10 mouse cellular contexts compared by ENCODE assay signal in genomic region chr9:46350451-46350981, GRCm38 (mm10). TPM values are rescaled to one million over a fixed set of nuclear protein-coding genes. Genes with fewer than 3 reads are reported as not detected.
DNase-seq lines count a peak whose midpoint lies in the region; ATAC-seq lines count a peak whose summit lies in the region.
"Had no signal": no experiment of that assay in that cellular context is flagged by ENCODE, and none has a peak within 500 bp of the region (broad histone marks: within the 10 kb centered on the region; RNA-seq: fewer than 3 reads in every experiment).

No protein-coding gene starts in this region.

- peak; percentile 50 for DNase-seq in layer of hippocampus, adult 9-11 months
- no peak for DNase-seq in layer of hippocampus, adult 11-12 months (ENCODE audit: low spot score)
- peak; percentile 79 for DNase-seq in brain, adult 2 months (ENCODE audit: low read depth, low spot score)
- peak; percentile 68 for DNase-seq in forebrain, embryonic 14.5 days (ENCODE audit: low spot score)
- DNase-seq in midbrain, embryonic 10.5 days (ENCODE audit: low spot score), result no peak
- DNase-seq in urinary bladder, postnatal 36 days (ENCODE audit: low spot score in 2 of 2), result no peak
- DNase-seq: liver, embryonic 13.5 days had no signal

- peak overlapping the region; percentile 14; the same call in 1 of the 2 replicates for H3K27ac ChIP-seq in forebrain, embryonic 14.5 days (ENCODE audit: low read depth, low read length)
- 0 out of 2 replicates have a peak overlapping the region, but pooled peaks have one; percentile 6 for H3K27ac ChIP-seq in midbrain, embryonic 10.5 days (replicated peaks)
- H3K27ac ChIP-seq in liver, embryonic 12.5 days, result no peak overlapping the region
- H3K27ac ChIP-seq: kidney, postnatal 0 days; liver, embryonic 13.5 days; neural tube, embryonic 13.5 days had no signal

- 19% methylated on average over 9 of the region's 9 CpGs for WGBS in forebrain, embryonic 14.5 days
- 59% methylated on average over 9 of the region's 9 CpGs for WGBS in midbrain, embryonic 10.5 days
- WGBS in liver, embryonic 12.5 days (ENCODE audit: insufficient replicate concordance), result 26% methylated on average over 9 of the region's 9 CpGs

- no peak overlapping the region for H3K4me2 ChIP-seq in forebrain, embryonic 14.5 days (ENCODE audit: low read length)
- no peak overlapping the region for H3K4me2 ChIP-seq in liver, embryonic 12.5 days
- H3K4me2 ChIP-seq: liver, embryonic 13.5 days; neural tube, embryonic 13.5 days had no signal

- H3K27me3 ChIP-seq in forebrain, embryonic 14.5 days (replicated peaks; ENCODE audit: control insufficient read depth, insufficient read depth, low read length), result no peaks in the 10 kb centered on the region; the same call in 1 of the 2 replicates
- peaks cover 40% of the 10 kb centered on the region for H3K27me3 ChIP-seq in midbrain, embryonic 10.5 days (ENCODE audit: low read depth, poor library complexity, severe bottlenecking)
- peaks cover 44% of the 10 kb centered on the region for H3K27me3 ChIP-seq in liver, embryonic 12.5 days (replicated peaks)

- H3K4me1 ChIP-seq in forebrain, embryonic 14.5 days (ENCODE audit: control insufficient read depth, insufficient read depth, low read length), result peaks cover 8% of the 10 kb centered on the region; the same call in 1 of the 2 replicates
- H3K4me1 ChIP-seq in midbrain, embryonic 10.5 days, result peaks cover 45% of the 10 kb centered on the region
- no peaks in the 10 kb centered on the region for H3K4me1 ChIP-seq in liver, embryonic 12.5 days
- H3K4me1 ChIP-seq: liver, embryonic 13.5 days had no signal

- no peak overlapping the region for H3K4me3 ChIP-seq in forebrain, embryonic 14.5 days (ENCODE audit: low read depth, low read length)
- H3K4me3 ChIP-seq in midbrain, embryonic 10.5 days, result no peak overlapping the region
- no peak overlapping the region for H3K4me3 ChIP-seq in liver, embryonic 12.5 days
- H3K4me3 ChIP-seq: liver, embryonic 13.5 days; neural tube, embryonic 13.5 days had no signal

- H3K36me3 ChIP-seq in forebrain, embryonic 14.5 days (ENCODE audit: control insufficient read depth, insufficient read depth, low read length), result no peaks in the 10 kb centered on the region
- H3K36me3 ChIP-seq in midbrain, embryonic 10.5 days, result no peaks in the 10 kb centered on the region
- H3K36me3 ChIP-seq in liver, embryonic 12.5 days, result no peaks in the 10 kb centered on the region
- H3K36me3 ChIP-seq: liver, embryonic 13.5 days; neural tube, embryonic 13.5 days had no signal

- 0 out of 2 replicates have a peak overlapping the region, but pooled peaks have one; percentile 17 for H3K9ac ChIP-seq in forebrain, embryonic 14.5 days (ENCODE audit: low read length)
- no peak overlapping the region for H3K9ac ChIP-seq in liver, embryonic 12.5 days
- H3K9ac ChIP-seq: liver, embryonic 13.5 days; neural tube, embryonic 13.5 days had no signal

- no peaks in the 10 kb centered on the region for H3K9me3 ChIP-seq in forebrain, embryonic 14.5 days (replicated peaks; ENCODE audit: control insufficient read depth, low read length)
- H3K9me3 ChIP-seq in midbrain, embryonic 10.5 days (replicated peaks), result no peaks in the 10 kb centered on the region
- H3K9me3 ChIP-seq in liver, embryonic 12.5 days (replicated peaks), result no peaks in the 10 kb centered on the region
- H3K9me3 ChIP-seq: liver, embryonic 13.5 days; neural tube, embryonic 13.5 days had no signal

- ATAC-seq in forebrain, embryonic 14.5 days, result peak; percentile 69
- no peak for ATAC-seq in liver, embryonic 12.5 days

RNA-seq across cellular contexts. Expression of gene 4931429L15Rik, which starts 30.7 kb away (rescaled TPM):
- polyA plus RNA-seq in forebrain, embryonic 14.5 days (2014; fragmentation: Nextera tagmentation; extraction: Ambion mirVana), result not detected in 2 replicates
- polyA plus RNA-seq in midbrain, embryonic 10.5 days (2016; fragmentation: Nextera tagmentation; extraction: Ambion mirVana), result 0.11 TPM in 1 of 2 replicates, not detected in the other
- polyA plus RNA-seq in liver, embryonic 12.5 days (2016; fragmentation: Nextera tagmentation; extraction: Ambion mirVana), result not detected in 2 replicates
- polyA plus RNA-seq: kidney, postnatal 0 days; liver, embryonic 13.5 days; neural tube, embryonic 13.5 days had no signal

Comparison
In these comparisons a context has a peak if more than half of its experiments do, and no peak if none do; other contexts are left out.
1. DNase-seq: peak in layer of hippocampus, adult 9-11 months (single experiment), brain, adult 2 months (single experiment) and forebrain, embryonic 14.5 days (single experiment); none in layer of hippocampus, adult 11-12 months (single experiment), midbrain, embryonic 10.5 days (single experiment) and urinary bladder, postnatal 36 days (0 of 2).